8 mouse cellular contexts compared by ENCODE assay signal in genomic region chr10:8517591-8518140, GRCm38 (mm10). TPM values are rescaled to one million over a fixed set of nuclear protein-coding genes. Genes with fewer than 3 reads are reported as not detected.
A peak's percentile ranks its signal among the peaks of the same experiment; 100 is the strongest.
DNase-seq lines count a peak whose midpoint lies in the region; ATAC-seq and TF ChIP-seq lines count a peak whose summit lies in the region.

No protein-coding gene starts in this region.

- no peaks in the 10 kb centered on the region for H3K36me3 ChIP-seq in liver, adult 2 months (ENCODE audit: control insufficient read depth, insufficient read depth, low read length)
- H3K36me3 ChIP-seq in embryonic facial prominence, embryonic 13.5 days: no peaks in the 10 kb centered on the region
- H3K36me3 ChIP-seq in intestine, postnatal 0 days (ENCODE audit: control insufficient read depth, insufficient read depth): no peaks in the 10 kb centered on the region
- no peaks in the 10 kb centered on the region for H3K36me3 ChIP-seq in myocyte (ENCODE audit: control insufficient read depth, insufficient read depth)

- WGBS in liver, adult 2 months: 4% methylated on average over 26 of the region's 26 CpGs
- WGBS in embryonic facial prominence, embryonic 13.5 days: under 1% methylated on average over 26 of the region's 26 CpGs
- WGBS in intestine, postnatal 0 days: 2% methylated on average over 26 of the region's 26 CpGs

- no peak for TF ChIP-seq POLR2A in liver, adult 2 months (IDR thresholded peaks at IDR 0.05; ENCODE audit: extremely low read depth, insufficient read depth, low read length)
- no peak for TF ChIP-seq POLR2A in myocyte (IDR thresholded peaks at IDR 0.05; ENCODE audit: insufficient read length, low read depth)

- TF ChIP-seq CTCF in liver, adult 2 months (IDR thresholded peaks at IDR 0.05; ENCODE audit: low read depth, low read length): no peak
- no peak for TF ChIP-seq CTCF in intestine, postnatal 0 days (IDR thresholded peaks at IDR 0.05; ENCODE audit: low read depth)

- no peaks in the 10 kb centered on the region for H3K27me3 ChIP-seq in liver, adult 2 months (ENCODE audit: control insufficient read depth, insufficient read depth, low read length)
- H3K27me3 ChIP-seq in embryonic facial prominence, embryonic 13.5 days: peaks cover 7% of the 10 kb centered on the region; the same call in 1 of the 2 replicates
- peaks cover 16% of the 10 kb centered on the region for H3K27me3 ChIP-seq in intestine, postnatal 0 days (replicated peaks; ENCODE audit: control insufficient read depth, insufficient read depth, low read length)
- H3K27me3 ChIP-seq in myocyte (ENCODE audit: control insufficient read depth, insufficient read depth, insufficient read length): no peaks in the 10 kb centered on the region

- H3K27ac ChIP-seq in liver, adult 2 months (replicated peaks; ENCODE audit: insufficient read depth, low read depth, low read length): no peak overlapping the region
- peak overlapping the region; percentile 78; the same call in 1 of the 2 replicates for H3K27ac ChIP-seq in embryonic facial prominence, embryonic 13.5 days
- no peak overlapping the region for H3K27ac ChIP-seq in intestine, postnatal 0 days (ENCODE audit: low read depth, low read length)

- no peak for DNase-seq in liver, adult 2 months (ENCODE audit: extremely low read depth, low read depth, low spot score)
- DNase-seq in liver: no peak
- DNase-seq in spleen, postnatal 14 days (ENCODE audit: low spot score in 2 of 2): no peak
- no peak for DNase-seq in left cerebral cortex, postnatal 36 days (ENCODE audit: low spot score in 2 of 2)

- peak overlapping the region; percentile 72; the same call in 1 of the 2 replicates for H3K4me3 ChIP-seq in liver, adult 2 months (ENCODE audit: insufficient read depth, low read depth, low read length)
- peak overlapping the region; percentile 79 for H3K4me3 ChIP-seq in embryonic facial prominence, embryonic 13.5 days
- peak overlapping the region; percentile 68 for H3K4me3 ChIP-seq in intestine, postnatal 0 days (ENCODE audit: low read depth, low read length)
- peak overlapping the region; percentile 54 for H3K4me3 ChIP-seq in myocyte

- H3K9me3 ChIP-seq in embryonic facial prominence, embryonic 13.5 days: no peaks in the 10 kb centered on the region
- H3K9me3 ChIP-seq in intestine, postnatal 0 days (ENCODE audit: control insufficient read depth): no peaks in the 10 kb centered on the region

- intact Hi-C loops in left cerebral cortex, postnatal 36 days (cut with DNase I): loop anchor here (2.0 to 5.0 kb wide), 2 partner anchors 195 to 275 kb away; no protein-coding TSS in a partner anchor

- peak; percentile 53 for ATAC-seq in activated CD4-positive, CD25-positive, alpha-beta regulatory T cell, adult 4 months
- ATAC-seq in embryonic facial prominence, embryonic 13.5 days (ENCODE audit: insufficient number of reproducible peaks, insufficient read depth, low FRiP score, low TSS enrichment, low read depth): no peak
- ATAC-seq in intestine, postnatal 0 days: no peak

- no peaks in the 10 kb centered on the region for H3K79me2 ChIP-seq in liver, adult 2 months (ENCODE audit: control insufficient read depth, insufficient read depth, low read length)
- peaks cover 23% of the 10 kb centered on the region for H3K79me2 ChIP-seq in myocyte (ENCODE audit: control insufficient read depth, insufficient read depth)

- no peak overlapping the region for H3K9ac ChIP-seq in liver, adult 2 months (ENCODE audit: low read depth, low read length)
- H3K9ac ChIP-seq in embryonic facial prominence, embryonic 13.5 days: peak overlapping the region; percentile 83
- peak overlapping the region; percentile 55; the same call in 1 of the 2 replicates for H3K9ac ChIP-seq in intestine, postnatal 0 days (ENCODE audit: low read depth, low read length)

- peak overlapping the region; percentile 93 for H3K4me2 ChIP-seq in embryonic facial prominence, embryonic 13.5 days
- H3K4me2 ChIP-seq in intestine, postnatal 0 days (replicated peaks; ENCODE audit: low read depth): peak overlapping the region; percentile 95
- peak overlapping the region; percentile 82 for H3K4me2 ChIP-seq in myocyte (ENCODE audit: low read depth)

- H3K4me1 ChIP-seq in liver, adult 2 months (ENCODE audit: control insufficient read depth, insufficient read depth, low read length): no peaks in the 10 kb centered on the region
- peaks cover 30% of the 10 kb centered on the region for H3K4me1 ChIP-seq in embryonic facial prominence, embryonic 13.5 days
- H3K4me1 ChIP-seq in intestine, postnatal 0 days (replicated peaks; ENCODE audit: control insufficient read depth, insufficient read depth, low read length): no peaks in the 10 kb centered on the region

- H3ac ChIP-seq in myocyte (ENCODE audit: control insufficient read depth, insufficient read length): peak overlapping the region; percentile 73

TF ChIP-seq in myocyte, 11 proteins besides CTCF, POLR2A, EP300 and RAD21:
- TF ChIP-seq SRF (IDR thresholded peaks at IDR 0.05; ENCODE audit: control insufficient read depth, insufficient read length, low read depth) (no peak), POLR2AphosphoS2 (IDR thresholded peaks at IDR 0.05; ENCODE audit: insufficient read length, low read depth) (no peak), CEBPB (IDR thresholded peaks at IDR 0.05; ENCODE audit: insufficient read depth, poor library complexity, severe bottlenecking) (no peak), TCF12 (IDR thresholded peaks at IDR 0.05; ENCODE audit: insufficient read depth, poor library complexity, severe bottlenecking) (no peak), TCF3 (IDR thresholded peaks at IDR 0.05; ENCODE audit: insufficient read length, low read depth) (no peak), MYOG (IDR thresholded peaks at IDR 0.05; ENCODE audit: control insufficient read depth in 1 of 3, insufficient read depth in 1 of 3, insufficient read length in 2 of 3, low read depth in 2 of 3) (no peak), E2F4 (IDR thresholded peaks at IDR 0.05; ENCODE audit: insufficient read depth) (no peak), MYOD1 (IDR thresholded peaks at IDR 0.05; ENCODE audit: control insufficient read depth in 1 of 3, insufficient read length in 2 of 3, low read depth in 2 of 3) (no peak), REST (IDR thresholded peaks at IDR 0.05; ENCODE audit: insufficient read depth, insufficient read length) (no peak), MAX (IDR thresholded peaks at IDR 0.05; ENCODE audit: low read depth) (no peak), USF1 (IDR thresholded peaks at IDR 0.05; ENCODE audit: low read depth) (no peak)

RNA-seq across cellular contexts. Expression of gene Ust, which starts 1.0 kb away (rescaled TPM):
- total RNA-seq in liver, adult 2 months (2014; rRNA removed): 0.46 and 0.67 TPM in 2 replicates
- 0.16 and 0.27 TPM in 2 replicates for polyA plus RNA-seq in liver, adult 2 months (2012; rRNA removed)
- polyA plus RNA-seq in activated CD4-positive, CD25-positive, alpha-beta regulatory T cell, adult 4 months (2017; shearing (Covaris generic)): under 1 TPM; 0.18 to 0.53 TPM
- polyA plus RNA-seq in embryonic facial prominence, embryonic 13.5 days (2015; fragmentation: Nextera tagmentation; extraction: Ambion mirVana): 7.9 and 8.5 TPM in 2 replicates
- 2.0 TPM in 2 replicates for polyA plus RNA-seq in intestine, postnatal 0 days (2015; fragmentation: Nextera tagmentation; extraction: Ambion mirVana)
- polyA plus RNA-seq in myocyte (2012; fragmentation: generic; extraction: Trizol): 7.3 TPM
- total RNA-seq in left cerebral cortex, postnatal 36 days (2021): 10 to 100 TPM; 21.0 to 24.6 TPM
